Mouse (Mus musculus): Measurements from ENCODE around the gene Rnf227. TPM values are rescaled to one million over a fixed set of nuclear protein-coding genes. Genes with fewer than 3 reads are reported as not detected.

Gene Rnf227
- polyA plus RNA-seq, 1 experiment from 2014 or later: 18.8 TPM

DNA sequence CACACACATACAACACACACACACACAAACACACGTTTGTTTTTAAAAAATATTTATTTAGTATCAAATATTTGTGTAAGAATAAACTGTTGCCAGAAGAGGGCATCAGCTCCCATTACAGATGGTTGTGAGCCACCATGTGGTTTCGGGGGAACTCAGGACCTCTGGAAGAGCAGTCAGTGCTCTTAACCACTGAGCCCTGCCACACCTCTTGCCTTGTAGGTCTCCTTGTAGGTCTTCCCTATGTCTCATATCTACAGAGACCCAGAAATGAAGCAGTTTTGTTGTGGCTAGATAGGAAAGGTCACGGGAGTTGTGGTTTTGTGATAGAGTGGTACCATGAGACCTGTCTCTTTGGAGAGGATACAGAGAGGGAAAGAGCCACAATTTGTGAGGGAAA lies 6.3 kb upstream of the Rnf227 start:
- H3K36me3 ChIP-seq (replicated peaks): no peaks in the 10 kb centered on the region
- 69% methylated on average over 3 of the region's 3 CpGs for WGBS
- H3K9me3 ChIP-seq: 0 out of 2 replicates have a peak, but pooled peaks cover 8% of the 10 kb centered on the region
- H3K27ac ChIP-seq (replicated peaks): no peak overlapping the region
- DNase-seq (ENCODE audit: low spot score): no peak
- peaks cover 44% of the 10 kb centered on the region for H3K27me3 ChIP-seq (replicated peaks; ENCODE audit: low read depth, poor library complexity, severe bottlenecking)
- H3K4me1 ChIP-seq: peaks cover 24% of the 10 kb centered on the region
- 0 out of 2 replicates have a peak overlapping the region, but pooled peaks have one; percentile 1 for H3K4me3 ChIP-seq

DNA sequence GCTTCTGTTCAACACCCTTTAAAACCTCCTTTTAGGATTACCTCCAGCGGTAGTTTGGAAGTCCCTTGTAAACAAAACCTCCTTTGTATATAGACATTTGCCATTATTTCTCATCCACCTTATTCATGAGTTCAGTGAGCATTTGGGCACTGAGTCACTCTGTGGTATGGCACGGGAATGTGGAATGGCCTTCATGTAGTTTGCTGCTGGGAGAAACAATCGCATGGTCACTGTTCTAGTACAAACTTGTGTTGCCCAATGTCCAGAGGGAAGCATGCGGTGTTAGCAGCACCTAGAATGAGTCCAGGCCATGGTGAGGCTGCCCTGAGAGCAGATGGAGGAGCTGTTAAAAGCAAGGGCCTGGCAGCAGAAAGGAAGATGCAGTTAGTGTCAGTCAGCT lies 5.5 kb upstream of the Rnf227 start:
- Histone ChIP-seq H3K27ac (replicated peaks) (no peak overlapping the region), H3K36me3 (replicated peaks) (no peaks in the 10 kb centered on the region), H3K4me3 (no peak overlapping the region), H3K9me3 (0 out of 2 replicates have a peak, but pooled peaks cover 8% of the 10 kb centered on the region), H3K4me1 (peaks cover 24% of the 10 kb centered on the region), H3K27me3 (replicated peaks; ENCODE audit: low read depth, poor library complexity, severe bottlenecking) (peaks cover 44% of the 10 kb centered on the region)
- no peak for DNase-seq (ENCODE audit: low spot score)
- WGBS: 76% methylated on average over 4 of the region's 4 CpGs

DNA sequence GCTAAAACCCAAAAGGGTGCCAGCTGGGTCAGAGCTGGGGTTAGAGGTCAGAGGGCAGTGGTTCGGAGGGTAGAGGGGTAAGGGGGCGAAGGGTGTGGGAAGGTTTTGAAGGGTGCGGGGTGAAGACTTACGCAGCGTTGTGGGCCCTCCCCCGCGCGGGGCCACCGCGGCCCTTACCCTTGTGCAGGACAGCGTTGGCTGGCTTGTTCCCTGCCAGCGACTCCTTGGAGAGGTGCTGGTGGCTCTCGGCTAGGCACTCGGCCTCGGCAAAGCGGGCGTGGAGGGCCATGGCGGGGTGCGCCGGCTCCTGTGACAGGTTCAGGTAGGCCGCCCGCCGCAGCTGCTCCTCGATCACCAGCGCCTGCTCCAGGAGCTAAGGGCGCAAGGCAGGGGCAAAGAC lies 6.2 kb downstream of the Rnf227 start:
- 90% methylated on average over 26 of the region's 26 CpGs for WGBS
- peaks cover 91% of the 10 kb centered on the region for H3K36me3 ChIP-seq (replicated peaks)
- H3K27me3 ChIP-seq (replicated peaks; ENCODE audit: low read depth, poor library complexity, severe bottlenecking): peaks cover 2% of the 10 kb centered on the region; the same call in 1 of the 2 replicates
- no peak overlapping the region for H3K27ac ChIP-seq (replicated peaks)
- peaks cover 1% of the 10 kb centered on the region for H3K4me1 ChIP-seq
- no peak overlapping the region for H3K4me3 ChIP-seq
- no peaks in the 10 kb centered on the region for H3K9me3 ChIP-seq
- no peak for DNase-seq (ENCODE audit: low spot score)

DNA sequence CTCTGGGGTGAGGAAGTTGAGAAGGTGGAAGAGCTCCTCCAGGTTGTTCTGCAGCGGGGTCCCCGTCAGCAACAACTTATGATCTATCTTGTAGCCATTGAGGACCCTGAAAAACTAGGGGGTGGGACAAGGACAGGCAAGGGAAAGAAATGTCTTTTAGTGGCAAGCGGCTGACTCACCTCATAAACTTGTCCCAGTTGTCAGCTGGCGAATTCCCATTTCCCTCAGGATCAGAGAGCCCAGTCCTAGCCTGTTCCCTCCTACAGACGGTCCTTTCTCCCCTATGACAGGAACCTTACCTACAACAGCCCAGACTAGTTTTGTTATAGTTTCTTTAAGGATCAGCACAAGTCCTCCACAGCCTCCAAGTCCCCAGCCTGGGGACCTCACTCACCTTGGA lies 16.3 kb downstream of the Rnf227 start:
- Histone ChIP-seq H3K36me3 (replicated peaks) (peaks cover 100% of the 10 kb centered on the region), H3K4me3 (no peak overlapping the region), H3K27me3 (replicated peaks; ENCODE audit: low read depth, poor library complexity, severe bottlenecking) (no peaks in the 10 kb centered on the region), H3K4me1 (peaks cover 4% of the 10 kb centered on the region), H3K27ac (replicated peaks) (no peak overlapping the region), H3K9me3 (no peaks in the 10 kb centered on the region)
- DNase-seq (ENCODE audit: low spot score): no peak
- 93% methylated on average over 5 of the region's 5 CpGs for WGBS

DNA sequence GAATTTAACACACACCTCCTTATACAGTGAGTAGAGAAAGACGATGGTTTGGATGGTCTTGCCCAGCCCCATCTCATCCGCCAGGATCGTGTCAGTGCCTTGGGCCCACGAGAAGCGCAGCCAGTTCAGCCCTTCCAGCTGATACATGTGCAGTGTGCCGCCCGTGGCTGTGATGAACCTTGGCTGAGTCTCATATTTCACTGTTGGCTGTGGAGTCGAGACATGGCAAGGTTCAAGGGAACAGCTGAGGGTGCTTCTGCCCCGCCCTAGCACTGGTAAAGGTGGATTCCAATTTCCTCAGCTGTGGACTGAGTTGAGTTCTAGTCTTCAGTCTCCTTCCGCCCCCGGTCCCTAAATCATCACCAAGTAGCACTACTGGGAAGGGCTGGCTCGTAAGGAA lies 17.4 kb downstream of the Rnf227 start:
- no peak for DNase-seq (ENCODE audit: low spot score)
- Histone ChIP-seq H3K36me3 (replicated peaks) (peaks cover 100% of the 10 kb centered on the region), H3K4me1 (peaks cover 15% of the 10 kb centered on the region), H3K27ac (replicated peaks) (no peak overlapping the region), H3K27me3 (replicated peaks; ENCODE audit: low read depth, poor library complexity, severe bottlenecking) (no peaks in the 10 kb centered on the region), H3K9me3 (no peaks in the 10 kb centered on the region), H3K4me3 (no peak overlapping the region)
- 89% methylated on average over 12 of the region's 12 CpGs for WGBS

DNA sequence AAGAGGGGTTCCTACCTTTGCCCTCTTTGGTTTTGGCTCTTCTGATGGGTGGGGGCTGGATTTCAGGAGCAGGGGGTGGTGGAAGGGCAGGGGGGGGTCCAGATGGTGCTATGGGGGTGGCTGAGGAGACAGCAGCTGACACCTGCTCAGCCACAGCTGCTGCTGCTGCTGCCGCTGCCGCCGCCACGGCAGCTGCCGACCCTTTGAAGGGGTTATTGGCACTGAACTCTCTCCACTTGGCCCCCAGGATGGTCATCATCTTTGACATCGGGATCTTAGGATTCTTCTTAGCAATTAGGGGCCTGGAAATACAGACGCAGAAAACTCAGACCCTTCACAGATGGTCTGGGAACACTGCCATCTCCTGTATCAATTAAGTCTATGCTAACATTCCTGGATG lies 21.8 kb downstream of the Rnf227 start:
- H3K27ac ChIP-seq (replicated peaks): peak overlapping the region; percentile 49; the same call in 1 of the 2 replicates
- peaks cover 57% of the 10 kb centered on the region for H3K4me1 ChIP-seq
- H3K27me3 ChIP-seq (replicated peaks; ENCODE audit: low read depth, poor library complexity, severe bottlenecking): no peaks in the 10 kb centered on the region
- peaks cover 75% of the 10 kb centered on the region for H3K36me3 ChIP-seq (replicated peaks)
- no peak overlapping the region for H3K4me3 ChIP-seq
- WGBS: 68% methylated on average over 7 of the region's 7 CpGs
- peak; percentile 26 for DNase-seq (ENCODE audit: low spot score)
- H3K9me3 ChIP-seq: no peaks in the 10 kb centered on the region

DNA sequence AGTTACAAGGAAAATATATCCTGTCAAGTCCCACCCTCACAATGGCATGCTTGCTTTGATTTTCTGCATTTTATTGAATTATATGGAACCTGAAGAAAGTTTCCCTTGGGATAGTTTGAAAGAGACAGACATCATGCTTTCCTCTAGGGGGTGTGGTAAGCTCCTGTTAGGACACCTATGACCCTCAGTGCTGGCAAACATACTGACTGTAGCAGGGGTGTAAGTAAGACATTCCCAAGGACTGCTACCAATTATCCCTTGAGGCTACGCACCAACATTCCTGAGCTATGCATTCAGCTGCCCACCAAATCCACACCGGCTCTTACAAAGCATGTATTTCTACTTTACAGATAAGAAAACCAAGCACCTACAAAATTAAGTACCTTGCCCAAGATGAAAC lies 22.2 kb downstream of the Rnf227 start:
- Histone ChIP-seq H3K9me3 (no peaks in the 10 kb centered on the region), H3K4me3 (no peak overlapping the region), H3K27ac (replicated peaks) (no peak overlapping the region), H3K36me3 (replicated peaks) (peaks cover 71% of the 10 kb centered on the region), H3K4me1 (peaks cover 61% of the 10 kb centered on the region), H3K27me3 (replicated peaks; ENCODE audit: low read depth, poor library complexity, severe bottlenecking) (no peaks in the 10 kb centered on the region)
- peak; percentile 31 for DNase-seq (ENCODE audit: low spot score)
- 47% methylated on average over 2 of the region's 2 CpGs for WGBS

DNA sequence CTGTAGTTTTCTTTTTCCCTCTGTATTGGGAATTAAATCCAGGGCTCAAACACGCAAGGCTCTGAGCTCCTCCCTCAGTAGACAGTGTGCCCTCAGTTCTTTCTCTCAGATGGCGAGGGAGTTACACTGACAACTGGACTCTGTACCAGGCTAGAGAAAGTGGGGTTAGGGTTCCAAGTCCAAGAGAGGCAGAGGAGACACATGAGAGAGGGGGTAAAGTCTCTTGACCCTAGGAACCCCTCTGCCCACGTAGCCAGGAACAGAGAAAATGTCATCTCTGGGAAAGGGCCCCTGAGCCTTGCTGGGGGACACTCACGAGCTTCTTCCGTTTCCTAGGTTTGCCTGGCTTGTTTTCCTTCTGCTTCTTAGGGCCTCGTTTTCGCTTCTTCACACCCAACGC lies 24.1 kb downstream of the Rnf227 start:
- Histone ChIP-seq H3K9me3 (no peaks in the 10 kb centered on the region), H3K27ac (replicated peaks) (peak overlapping the region; percentile 100), H3K27me3 (replicated peaks; ENCODE audit: low read depth, poor library complexity, severe bottlenecking) (no peaks in the 10 kb centered on the region), H3K4me3 (peak overlapping the region; percentile 97; the same call in 1 of the 2 replicates), H3K4me1 (peaks cover 72% of the 10 kb centered on the region), H3K36me3 (replicated peaks) (peaks cover 52% of the 10 kb centered on the region)
- 47% methylated on average over 8 of the region's 8 CpGs for WGBS
- no peak for DNase-seq (ENCODE audit: low spot score)

DNA sequence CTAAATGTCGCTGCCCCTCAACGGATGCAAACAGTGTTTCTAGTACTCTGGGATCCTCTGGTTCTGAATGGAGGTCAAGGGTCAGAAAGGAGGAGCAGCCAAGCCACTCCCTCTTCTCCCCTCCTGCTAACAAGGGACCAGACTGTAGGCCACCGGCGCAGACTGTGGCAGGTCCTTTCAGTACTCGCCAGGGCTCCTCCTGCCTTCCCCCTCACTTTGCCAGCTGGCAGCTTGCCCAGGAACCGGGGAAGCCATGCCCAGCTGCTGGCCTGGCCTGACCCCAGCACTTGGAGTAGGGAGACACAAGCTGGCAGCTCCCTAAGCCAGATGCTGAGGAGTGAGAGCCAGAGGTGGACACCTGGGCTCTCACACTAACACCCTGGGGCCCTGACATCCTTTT lies 24.6 kb downstream of the Rnf227 start:
- Histone ChIP-seq H3K27me3 (replicated peaks; ENCODE audit: low read depth, poor library complexity, severe bottlenecking) (no peaks in the 10 kb centered on the region), H3K9me3 (no peaks in the 10 kb centered on the region), H3K36me3 (replicated peaks) (peaks cover 47% of the 10 kb centered on the region), H3K4me3 (peak overlapping the region; percentile 97), H3K4me1 (peaks cover 76% of the 10 kb centered on the region), H3K27ac (replicated peaks) (peak overlapping the region; percentile 100)
- WGBS: 3% methylated on average over 6 of the region's 6 CpGs
- peak; percentile 63 for DNase-seq (ENCODE audit: low spot score)

DNA sequence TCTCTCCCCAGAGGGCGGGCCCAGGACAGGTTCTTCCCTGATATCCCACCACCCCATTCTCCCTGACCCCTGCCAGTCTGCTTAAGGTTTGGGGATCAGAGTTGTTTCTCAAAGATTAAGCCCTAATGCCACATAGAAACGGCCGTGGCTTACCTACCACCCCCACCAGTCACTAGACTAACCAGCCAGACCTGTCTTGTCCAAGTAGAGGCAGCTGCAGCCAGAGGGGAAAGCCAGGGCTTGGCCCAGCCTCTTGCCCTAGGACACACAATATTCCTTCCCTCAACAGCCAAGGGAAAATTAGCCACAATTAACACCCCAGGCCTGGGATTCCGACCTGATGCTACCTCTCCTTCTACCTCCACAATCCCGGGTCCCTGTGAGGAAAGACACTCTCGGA lies 25.5 kb downstream of the Rnf227 start:
- WGBS: 22% methylated on average over 6 of the region's 6 CpGs
- Histone ChIP-seq H3K9me3 (no peaks in the 10 kb centered on the region), H3K27me3 (replicated peaks; ENCODE audit: low read depth, poor library complexity, severe bottlenecking) (no peaks in the 10 kb centered on the region), H3K4me1 (peaks cover 84% of the 10 kb centered on the region), H3K4me3 (peak overlapping the region; percentile 97), H3K36me3 (replicated peaks) (peaks cover 38% of the 10 kb centered on the region), H3K27ac (replicated peaks) (peak overlapping the region; percentile 100)
- DNase-seq (ENCODE audit: low spot score): no peak

DNA sequence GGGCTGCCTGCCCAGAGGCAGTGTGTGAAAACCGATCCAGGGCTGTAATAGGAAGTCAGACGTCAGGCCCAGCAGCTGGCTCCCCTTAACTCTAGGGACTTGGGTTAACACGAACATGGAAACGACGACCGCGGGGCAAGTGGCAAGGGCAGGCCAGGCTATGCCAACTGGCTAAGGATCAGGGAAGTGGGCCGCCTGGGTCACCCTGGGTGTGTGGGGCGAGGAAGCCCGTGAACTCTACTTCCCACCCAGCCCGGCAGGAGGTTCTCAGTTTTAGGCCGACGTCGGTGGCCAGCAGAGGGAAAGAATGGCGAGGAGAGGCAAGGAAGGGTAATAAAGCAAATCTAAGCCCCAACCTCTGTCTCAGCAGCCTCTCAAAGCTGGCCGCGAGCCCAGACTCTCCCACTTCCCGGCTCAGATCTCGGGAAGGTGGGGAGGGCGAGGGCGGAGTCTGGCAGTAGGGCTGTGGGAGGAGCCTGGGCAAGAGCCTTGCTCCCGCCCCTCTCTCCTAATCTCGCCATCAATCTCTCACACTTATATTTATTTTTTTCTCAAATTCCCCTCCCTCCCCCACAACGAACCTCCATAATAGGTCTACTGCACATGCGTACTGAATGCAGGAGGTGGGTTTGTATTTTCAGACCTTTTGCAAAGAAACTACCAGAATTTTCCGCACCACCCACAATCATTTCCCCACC lies 26.0 kb downstream of the Rnf227 start:
- H3K9me3 ChIP-seq: no peaks in the 10 kb centered on the region
- H3K4me3 ChIP-seq: peak overlapping the region; percentile 97
- WGBS: under 1% methylated on average over 26 of the region's 26 CpGs
- peak overlapping the region; percentile 100 for H3K27ac ChIP-seq (replicated peaks)
- H3K27me3 ChIP-seq (replicated peaks; ENCODE audit: low read depth, poor library complexity, severe bottlenecking): no peaks in the 10 kb centered on the region
- DNase-seq (ENCODE audit: low spot score): peak; percentile 93
- H3K4me1 ChIP-seq: peaks cover 88% of the 10 kb centered on the region
- peaks cover 33% of the 10 kb centered on the region for H3K36me3 ChIP-seq (replicated peaks)

DNA sequence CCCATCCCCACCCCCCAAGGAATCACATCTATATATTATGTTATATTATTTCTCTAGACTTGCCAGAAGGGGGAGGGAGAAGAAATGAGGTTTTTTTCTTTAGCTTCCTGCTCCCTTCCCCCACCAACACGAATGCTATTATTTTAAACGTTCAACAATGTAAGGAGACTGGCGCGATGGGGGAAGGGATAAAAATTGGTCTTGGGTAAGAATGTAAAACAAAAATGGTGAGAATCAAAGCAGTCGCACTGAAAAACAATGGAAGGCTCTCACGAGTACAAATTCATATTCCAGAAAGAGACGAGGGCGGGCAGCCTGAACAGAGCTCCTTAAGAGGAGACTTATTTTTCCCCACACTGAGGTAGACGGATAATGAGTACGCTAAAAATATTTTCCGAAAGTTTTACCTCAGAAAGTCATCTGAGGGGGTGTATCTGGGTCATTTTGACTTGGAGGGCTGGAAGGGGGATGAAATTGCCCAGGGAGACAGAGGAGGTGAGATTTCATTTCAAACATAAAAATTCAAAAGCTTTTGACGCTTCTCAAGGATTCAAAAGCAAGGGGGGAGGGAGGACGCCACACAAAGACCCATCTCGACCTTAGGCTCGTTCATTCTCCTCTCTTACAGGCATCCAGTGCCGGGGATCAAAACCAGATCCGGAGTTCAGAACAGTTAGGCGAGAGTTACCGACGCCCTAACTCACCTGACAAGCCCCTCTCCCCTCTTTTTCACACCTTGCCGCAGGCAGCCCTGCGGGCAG lies 26.8 kb downstream of the Rnf227 start:
- peaks cover 28% of the 10 kb centered on the region for H3K36me3 ChIP-seq (replicated peaks)
- H3K9me3 ChIP-seq: no peaks in the 10 kb centered on the region
- peak overlapping the region; percentile 97 for H3K4me3 ChIP-seq
- WGBS: under 1% methylated on average over 22 of the region's 22 CpGs
- peaks cover 88% of the 10 kb centered on the region for H3K4me1 ChIP-seq
- no peaks in the 10 kb centered on the region for H3K27me3 ChIP-seq (replicated peaks; ENCODE audit: low read depth, poor library complexity, severe bottlenecking)
- DNase-seq (ENCODE audit: low spot score): peak; percentile 57
- H3K27ac ChIP-seq (replicated peaks): peak overlapping the region; percentile 100

Measured in embryonic facial prominence, embryonic 10.5 days (tissue).